Mouse (Mus musculus) E14TG2a.4 (cell line): ENCODE results near the gene Gltpd2.

Experiments used
- CTCF ChIP-seq: conservative IDR thresholded peaks from 2 replicates; pipeline ENCODE4 v1.5.1; 2014; ENCODE audit warnings: low read length
- NANOG ChIP-seq: IDR thresholded peaks from 2 replicates; pipeline ENCODE4 v1.6.1; 2014; ENCODE audit warnings: borderline replicate concordance, low read length, mixed read lengths

GRCm38 (mm10) chr11:70489138-70489537 lies 29.9 kb upstream of the Gltpd2 start:
- no peak for TF ChIP-seq CTCF
- TF ChIP-seq NANOG: no peak
